Mouse (Mus musculus): ENCODE results near the gene Iqcg. TPM values are rescaled to one million over a fixed set of nuclear protein-coding genes. Genes with fewer than 3 reads are reported as not detected.

Iqcg gene
- total RNA-seq, 2 experiments from 2014 or later: 4.6 to 7.1 TPM

DNA sequence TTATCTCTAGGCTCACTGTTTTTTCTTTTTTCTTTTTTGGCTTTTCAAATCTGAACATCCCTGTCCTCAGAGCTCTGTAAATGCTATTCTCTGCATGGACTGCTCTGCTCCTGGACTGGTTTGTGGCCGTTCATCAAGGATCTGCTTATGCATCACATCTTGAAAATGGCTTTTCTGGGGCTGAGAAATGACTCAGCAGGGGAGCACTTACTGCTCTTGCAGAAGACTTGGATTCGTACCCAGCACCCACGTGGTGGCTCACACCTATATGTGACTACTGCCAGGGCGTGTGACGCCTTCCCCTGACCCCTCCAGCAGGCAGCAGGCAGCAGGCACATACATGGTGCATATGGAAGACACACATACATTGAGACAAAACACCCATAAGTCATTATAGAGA is 63.9 kb downstream of the Iqcg start:
- no peak for DNase-seq (ENCODE audit: low spot score in 2 of 2)

DNA sequence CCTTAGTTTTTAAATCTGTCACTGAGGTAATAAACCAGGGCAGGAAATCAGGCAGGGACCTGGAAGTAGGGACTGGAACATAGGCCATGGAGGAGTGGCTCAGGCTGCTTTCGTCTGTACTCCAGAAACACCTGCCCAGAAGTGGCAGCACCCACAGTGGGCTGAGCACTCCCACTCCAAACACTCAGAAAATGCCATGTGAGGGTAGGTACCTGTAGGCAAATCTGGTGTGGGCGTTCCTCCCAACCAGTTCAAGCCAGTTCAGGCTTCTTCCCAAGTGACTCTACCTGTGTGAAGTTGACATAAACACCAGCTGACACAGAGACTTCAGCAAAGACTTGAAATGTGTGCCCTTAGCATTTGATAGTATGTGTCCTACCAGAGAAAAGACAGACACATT is 71.4 kb downstream of the Iqcg start:
- no peak for DNase-seq (ENCODE audit: low spot score in 2 of 2)

DNA sequence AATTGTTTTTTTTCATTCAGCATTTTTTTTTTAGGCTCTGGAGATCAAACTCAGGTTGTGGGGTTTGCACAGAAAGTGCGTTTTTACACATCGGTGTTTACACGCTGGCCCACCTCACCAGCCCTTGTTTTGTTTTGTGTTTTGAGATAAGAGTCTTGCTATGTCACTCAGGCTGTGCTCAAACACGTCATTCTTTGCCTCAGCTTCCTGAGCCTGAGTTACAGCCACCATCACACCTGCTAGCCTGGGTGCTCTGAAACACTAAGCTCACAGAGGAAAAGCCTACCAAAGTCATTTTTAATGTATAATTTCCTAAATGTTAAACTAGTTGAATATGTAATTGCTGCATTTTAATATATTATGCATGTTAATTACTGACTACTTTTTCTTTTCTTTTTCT is 74.6 kb downstream of the Iqcg start:
- DNase-seq (ENCODE audit: low spot score in 2 of 2): no peak

DNA sequence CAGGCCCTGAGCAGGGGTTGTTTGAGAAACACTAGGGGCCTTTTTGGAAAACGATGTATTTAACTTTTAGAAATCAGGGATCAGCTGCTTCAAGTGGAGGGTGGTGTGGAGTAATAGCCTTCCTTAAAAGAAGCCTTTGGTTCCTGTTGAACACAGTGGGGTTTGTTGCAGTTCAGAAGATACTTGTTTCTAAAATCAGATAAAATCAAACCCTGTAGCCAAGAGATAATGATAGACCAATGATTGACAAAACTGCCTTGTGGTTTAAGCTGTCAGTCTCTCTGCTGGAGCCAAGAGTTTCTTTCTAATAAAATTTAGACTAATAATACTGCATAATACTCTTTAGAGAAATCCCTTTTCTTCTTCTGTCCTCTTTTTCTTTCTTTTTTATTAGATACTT is 75.8 kb downstream of the Iqcg start:
- no peak for DNase-seq (ENCODE audit: low spot score in 2 of 2)

DNA sequence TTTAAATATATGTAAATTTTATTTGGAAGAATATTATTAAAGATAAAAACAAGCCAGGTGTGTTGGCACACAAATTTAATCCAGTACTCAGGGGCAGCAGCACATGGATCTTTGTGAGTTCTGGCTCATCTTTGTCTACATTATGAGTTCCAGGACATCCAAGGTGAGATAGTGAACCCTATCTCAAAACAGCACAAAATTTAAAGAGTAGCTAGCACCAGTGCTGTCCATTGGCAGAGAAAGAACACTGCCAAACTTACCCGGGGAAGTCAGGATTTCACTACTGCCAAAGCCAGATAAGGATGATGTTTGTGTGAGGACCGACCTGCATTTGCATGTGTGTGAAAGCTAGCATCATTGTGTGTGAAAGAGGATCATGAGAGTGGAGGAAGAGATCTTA is 83.0 kb downstream of the Iqcg start:
- DNase-seq (ENCODE audit: low spot score in 2 of 2): no peak

DNA sequence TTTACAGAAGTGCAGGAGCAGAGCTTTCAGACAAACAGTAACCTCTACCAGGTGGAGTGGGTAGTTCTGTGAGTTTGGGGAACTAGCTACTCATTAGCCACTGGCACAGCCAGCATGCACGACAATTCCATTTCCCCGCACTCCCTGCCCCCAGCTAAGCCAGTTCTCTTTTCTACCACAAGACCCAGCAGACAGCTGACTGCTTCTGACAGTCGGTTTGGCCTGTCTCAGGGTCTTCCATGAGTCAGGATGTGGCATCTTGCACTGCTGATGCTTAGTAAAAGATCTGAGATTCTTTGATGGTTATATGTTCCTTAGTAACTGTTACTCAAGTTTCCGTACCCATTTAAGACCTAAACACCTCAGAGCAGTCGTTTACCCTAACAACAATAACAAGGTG is 83.5 kb downstream of the Iqcg start:
- DNase-seq (ENCODE audit: low spot score in 2 of 2): no peak

Small RNA genes lying within 50 kb of the gene (microRNA-seq; reads per million reads assigned to microRNA genes)
- 0 reads per million in 2 experiments for gene Gm22231
- 2.2 to 4.9 reads per million in 2 experiments for gene Mir1947

Other genes starting within 250 kb of the Iqcg start
- gene Smbd1, start 245.7 kb downstream of the Iqcg start, total RNA-seq (2021): not detected
- gene Fyttd1, start 178.7 kb downstream of the Iqcg start, total RNA-seq (2021): 100 to 1,000 TPM; 134 to 147 TPM
- gene Rubcn, start 178.5 kb downstream of the Iqcg start, total RNA-seq (2021): 10 to 100 TPM; 55.0 to 61.3 TPM
- gene Lrch3, start 142.1 kb downstream of the Iqcg start, total RNA-seq (2021): 10 to 100 TPM; 34.3 to 37.1 TPM
- 100 to 1,000 TPM; 278 to 280 TPM for gene Rpl35a, start 235 bp upstream of the Iqcg start, total RNA-seq (2021)
- 10 to 100 TPM; 16.0 to 18.4 TPM for gene Lmln, start 6.3 kb upstream of the Iqcg start, total RNA-seq (2021)
- gene Osbpl11, start 128.9 kb upstream of the Iqcg start, total RNA-seq (2021): 10 to 100 TPM; 23.1 to 25.0 TPM
- 10 to 100 TPM; 59.6 to 59.7 TPM for gene Snx4, start 195.2 kb upstream of the Iqcg start, total RNA-seq (2021)